Mouse (Mus musculus): ENCODE measurements at regions not wholly inside any gene's neighbourhood (a gene's known extent, or its start where the extent isn't known, plus 50 kb on each side); places are given as distances from the start of the nearest gene placed in this dataset.

- TF ChIP-seq CTCF (IDR thresholded peaks at IDR 0.05; ENCODE audit: borderline replicate concordance, insufficient read depth, low read length) (no peak), POLR2A (IDR thresholded peaks at IDR 0.05; ENCODE audit: low read depth, low read length) (no peak)
Measured at GRCm38 (mm10) chr5:10495086-10495485, 248.8 kb upstream of the Gm5152 start.

All from embryonic fibroblast, embryonic 13.5 days (primary cell).